Mouse (Mus musculus): ENCODE results near the gene Nle1.

Nle1 gene

GRCm38 (mm10) chr11:82914711-82915352 lies 6.6 kb upstream of the Nle1 start:
- DNase-seq (ENCODE audit: low read depth, low spot score) = peak; percentile 78

DNA sequence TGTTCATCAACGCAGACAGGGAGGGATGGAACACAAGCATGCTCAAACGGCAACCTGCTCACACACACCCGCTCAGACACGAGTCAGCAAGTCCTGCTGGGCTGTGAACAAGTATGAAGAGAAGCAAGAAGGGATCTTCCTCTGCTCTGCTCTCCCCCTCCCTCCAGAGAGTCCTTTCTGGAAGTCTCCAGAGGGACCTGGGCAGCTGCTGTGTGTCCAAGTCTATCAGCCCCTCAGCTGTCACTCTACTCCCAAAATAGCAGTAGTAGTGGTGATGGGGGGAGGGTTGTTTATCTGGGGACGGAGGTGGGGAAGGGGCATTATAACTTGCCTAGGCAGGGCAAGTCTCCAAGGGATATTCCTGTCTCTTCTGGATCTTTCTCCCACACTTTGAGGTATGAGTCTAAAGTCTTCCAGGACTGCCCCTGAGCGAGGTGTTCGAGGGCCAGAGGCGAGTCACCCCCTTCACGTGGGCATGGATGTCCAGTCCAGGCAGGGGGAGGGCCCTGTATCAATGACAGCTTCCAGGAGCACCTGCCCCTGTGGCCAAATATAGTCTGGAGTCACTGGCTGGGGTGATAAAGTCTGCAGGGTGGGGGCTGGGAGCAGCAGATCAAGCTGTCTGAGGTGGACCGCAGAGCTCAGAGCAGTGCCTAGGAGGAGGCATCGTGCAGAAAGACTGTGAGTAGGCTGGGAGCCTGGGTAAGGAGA lies 2.6 kb upstream of the Nle1 start:
- no peak for DNase-seq (ENCODE audit: low read depth, low spot score)

GRCm38 (mm10) chr11:82910250-82910649 lies 2.0 kb upstream of the Nle1 start, which contains the start of gene Unc45b:
Gene Unc45b (plus strand): TSS chr11:82910550.
- no peak for DNase-seq (ENCODE audit: low read depth, low spot score)

DNA sequence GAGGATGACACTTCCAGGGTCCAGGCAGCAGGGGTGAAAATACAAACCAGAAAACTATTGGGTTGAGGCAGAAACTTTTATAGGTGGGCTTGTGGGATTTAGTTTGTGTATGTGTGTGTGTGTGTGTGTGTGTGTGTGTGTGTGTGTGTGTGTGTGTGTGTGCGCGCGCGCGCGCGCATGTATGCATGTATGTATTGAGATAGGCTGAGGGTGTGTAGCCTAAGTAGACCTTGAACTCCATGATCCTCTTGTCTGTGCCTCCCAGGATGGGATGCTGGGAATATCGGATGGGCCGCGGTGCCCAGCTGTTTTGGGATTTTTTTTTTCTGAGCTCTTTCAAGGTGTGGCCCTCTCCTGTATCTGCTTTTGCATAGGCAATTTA lies 388 bp upstream of the Nle1 start:
- DNase-seq (ENCODE audit: low read depth, low spot score) = no peak

GRCm38 (mm10) chr11:82905816-82906215 lies 2.4 kb downstream of the Nle1 start:
- no peak for DNase-seq (ENCODE audit: low read depth, low spot score)

- peak; percentile 28 for DNase-seq (ENCODE audit: low read depth, low spot score)
Observed at GRCm38 (mm10) chr11:82904952-82905351, 3.3 kb downstream of the Nle1 start.

DNA sequence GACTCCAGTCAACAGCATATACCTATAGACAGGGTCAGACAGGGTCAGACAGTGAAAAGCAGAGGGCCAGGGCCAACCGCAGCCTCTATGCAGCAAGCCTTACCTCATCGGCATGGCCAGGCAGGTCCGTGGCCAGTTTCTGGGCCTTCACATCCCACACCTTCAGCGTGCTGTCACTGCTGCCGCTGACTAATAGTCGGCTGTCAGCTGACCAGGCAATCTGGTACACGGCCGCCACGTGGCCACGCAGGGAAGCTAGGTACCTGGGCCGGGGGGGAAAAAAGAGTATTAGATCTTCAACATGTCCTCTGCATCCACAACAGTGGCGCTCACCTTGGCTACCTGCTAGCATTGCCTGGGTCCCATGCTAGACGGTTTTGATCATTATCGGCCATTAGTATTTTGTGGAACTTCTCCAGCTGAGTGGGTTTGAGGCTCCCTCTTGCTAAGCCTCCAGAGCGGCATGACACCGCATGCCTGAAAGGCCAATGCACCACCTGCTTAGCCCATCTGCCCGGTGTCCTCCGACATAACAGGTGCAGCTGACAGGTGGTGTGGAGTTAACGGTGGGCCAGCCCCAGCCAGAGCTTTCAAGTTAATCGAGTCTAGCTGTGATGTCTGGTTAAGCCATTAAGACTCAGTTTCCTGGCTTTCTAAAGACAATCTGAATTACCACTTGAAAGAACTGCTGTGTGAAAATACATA lies 6.5 kb downstream of the Nle1 start:
- DNase-seq (ENCODE audit: low read depth, low spot score) = no peak

DNA sequence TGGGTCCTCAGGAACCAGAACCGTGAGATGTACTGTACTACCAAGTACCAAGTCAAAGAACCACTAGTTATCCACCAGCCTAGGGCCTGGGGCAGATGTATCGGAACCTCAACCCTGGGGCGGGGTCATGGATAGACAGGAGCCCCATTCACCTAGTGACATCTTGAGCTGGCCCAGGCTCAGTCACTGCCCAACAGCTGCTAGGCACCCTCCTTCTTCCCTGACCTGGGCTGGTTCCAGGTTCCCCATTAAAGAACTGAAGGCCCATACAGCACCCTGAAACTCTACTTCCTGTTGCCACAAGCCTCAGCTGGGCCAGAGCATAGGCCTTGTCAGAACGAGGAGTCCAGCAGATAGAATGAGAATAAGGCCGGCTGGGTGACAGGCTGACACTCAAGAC lies 8.5 kb downstream of the Nle1 start:
- no peak for DNase-seq (ENCODE audit: low read depth, low spot score)

DNA sequence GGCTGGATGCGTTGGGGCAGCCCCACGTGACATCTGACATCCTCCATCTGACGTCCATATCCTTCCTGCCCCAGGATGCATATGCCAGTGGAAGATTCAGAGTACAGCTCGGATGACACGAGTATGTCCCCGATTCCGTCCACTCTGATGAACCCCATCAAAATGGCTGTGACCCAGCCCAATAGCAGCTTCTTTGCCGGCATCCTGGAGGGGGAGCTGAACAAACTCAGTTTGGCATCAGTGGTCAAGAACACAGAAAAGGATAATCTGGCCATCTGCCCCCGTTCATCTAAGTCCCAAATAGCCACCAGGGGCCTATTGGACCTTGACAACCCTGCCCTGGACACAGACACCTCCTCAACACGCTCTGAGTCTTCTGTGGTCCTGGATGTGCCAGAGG lies 10.7 kb downstream of the Nle1 start:
- DNase-seq (ENCODE audit: low read depth, low spot score) = no peak

GRCm38 (mm10) chr11:82891936-82892335 lies 16.3 kb downstream of the Nle1 start, which contains the start of gene Fndc8:
Gene Fndc8 (plus strand): TSS chr11:82892124.
- DNase-seq (ENCODE audit: low read depth, low spot score) = no peak

GRCm38 (mm10) chr11:82890342-82890762 lies 17.9 kb downstream of the Nle1 start, which contains the start of gene Rad51d:
Gene Rad51d (minus strand): TSS chr11:82890614.
- DNase-seq (ENCODE audit: low read depth, low spot score) = peak; percentile 93

GRCm38 (mm10) chr11:82889524-82890341 lies 18.5 kb downstream of the Nle1 start:
- DNase-seq (ENCODE audit: low read depth, low spot score) = no peak

DNA sequence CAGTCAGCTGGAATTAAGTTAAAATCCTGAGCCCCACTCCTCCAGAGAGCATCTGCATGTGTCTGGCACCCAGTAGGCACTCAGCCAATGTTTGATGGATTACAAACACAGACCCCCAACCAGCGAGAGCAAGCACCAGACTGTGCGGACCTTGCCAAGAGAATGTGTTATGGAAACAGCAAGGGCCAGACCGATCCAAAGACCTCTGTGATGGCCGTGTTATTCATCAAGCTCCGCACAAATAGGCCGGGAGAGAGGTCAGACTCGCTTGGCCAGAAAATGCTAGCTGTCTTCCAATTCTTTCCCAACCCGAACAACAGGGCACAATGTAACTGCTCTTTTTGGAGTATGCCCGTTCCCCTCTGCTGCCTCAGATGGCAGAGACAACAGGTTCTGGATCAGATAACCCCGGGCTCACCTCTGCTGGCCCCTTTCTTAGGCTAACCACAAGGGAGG lies 19.7 kb downstream of the Nle1 start:
- DNase-seq (ENCODE audit: low read depth, low spot score) = no peak

- DNase-seq (ENCODE audit: low read depth, low spot score) = peak; percentile 32
Observed at GRCm38 (mm10) chr11:82886559-82886958, 21.7 kb downstream of the Nle1 start.

DNA sequence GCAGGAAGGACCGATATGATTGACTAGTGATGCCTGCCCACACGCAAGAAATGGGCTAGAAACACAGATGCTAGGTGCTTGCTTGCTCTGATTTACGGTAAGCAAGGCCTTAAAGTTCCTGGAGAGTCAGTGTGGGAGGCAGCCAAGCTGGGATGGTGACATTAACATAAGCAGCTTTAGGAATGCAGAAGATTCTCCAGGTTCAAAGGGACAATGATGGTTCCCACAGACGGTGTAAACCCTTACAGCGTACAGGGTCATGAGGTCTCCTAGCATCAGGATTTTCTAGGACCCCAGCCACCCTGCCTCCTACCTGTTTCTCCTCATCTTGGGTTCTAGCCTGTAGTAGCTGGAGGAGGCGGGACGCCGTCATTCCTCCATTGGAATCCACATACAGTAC lies 25.0 kb downstream of the Nle1 start:
- no peak for DNase-seq (ENCODE audit: low read depth, low spot score)

DNA sequence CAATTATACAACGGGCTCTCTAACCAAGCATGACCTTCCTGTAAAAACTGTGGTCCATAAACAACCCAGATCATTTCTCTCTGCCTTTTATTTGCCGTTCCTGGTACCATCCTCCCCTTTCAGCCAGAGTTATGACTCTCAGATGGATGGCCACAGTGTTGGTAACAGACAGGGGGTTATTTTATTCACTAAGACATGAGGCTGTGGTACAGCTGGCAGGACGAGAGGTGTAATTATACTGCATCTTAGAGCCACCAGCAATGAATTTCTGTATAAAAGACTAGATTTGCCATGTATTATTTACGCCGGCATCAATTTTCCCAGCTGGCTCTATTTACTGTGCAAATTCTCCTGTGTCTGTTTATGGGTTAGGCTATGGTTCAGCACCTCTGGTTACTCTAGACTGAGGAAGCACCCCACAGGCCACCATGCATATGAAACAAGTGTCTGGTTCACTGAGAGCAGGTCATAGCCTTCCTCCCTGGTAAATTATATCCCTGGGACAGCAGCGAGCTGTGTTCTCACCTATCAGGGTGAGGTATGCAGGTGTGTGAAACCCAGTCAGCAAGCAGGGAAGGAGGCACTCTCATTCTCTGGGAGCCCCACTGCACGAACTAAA lies 30.4 kb downstream of the Nle1 start:
- no peak for DNase-seq (ENCODE audit: low read depth, low spot score)

DNA sequence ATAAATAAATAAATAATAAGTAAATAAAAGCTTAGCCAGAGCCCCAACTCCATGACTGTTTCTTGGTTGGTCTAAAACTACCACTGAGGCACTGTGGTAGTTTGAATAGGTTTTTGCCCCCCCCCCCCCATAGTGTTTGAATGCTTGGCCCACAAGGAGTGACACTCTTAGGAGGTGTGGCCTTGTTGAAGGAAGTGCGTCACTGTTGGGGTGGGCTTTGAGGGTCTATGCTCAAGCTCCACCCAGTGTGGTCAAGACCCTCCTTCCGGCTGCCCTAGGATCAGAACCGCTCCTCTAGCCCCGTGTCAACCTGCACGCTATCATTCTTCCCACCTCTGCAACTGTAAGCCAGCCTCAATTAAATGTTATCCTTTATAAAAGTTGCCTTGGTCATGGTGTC lies 32.6 kb downstream of the Nle1 start:
- DNase-seq (ENCODE audit: low read depth, low spot score) = no peak

DNA sequence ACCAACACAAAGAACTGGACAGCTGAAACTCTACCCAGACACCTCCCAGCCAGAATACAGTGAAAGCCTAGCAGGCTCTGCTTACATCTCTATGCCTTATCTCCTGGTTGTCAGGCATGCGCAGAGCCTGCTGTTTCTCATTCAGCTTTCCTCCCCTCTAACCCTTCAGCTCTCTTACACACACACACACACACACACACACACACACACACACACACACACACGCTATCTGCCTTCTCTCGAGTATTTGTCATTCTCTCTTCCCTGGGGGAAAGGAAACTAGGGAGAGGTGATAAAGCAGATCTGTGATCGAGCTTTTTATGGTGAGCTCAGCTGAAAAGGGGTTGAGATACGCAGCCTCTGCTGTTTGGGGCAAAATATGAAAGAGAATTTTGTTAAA lies 33.3 kb downstream of the Nle1 start:
- DNase-seq (ENCODE audit: low read depth, low spot score) = no peak

GRCm38 (mm10) chr11:82871031-82871446 lies 37.2 kb downstream of the Nle1 start, which contains the start of gene Rffl:
Gene Rffl (minus strand): TSS chr11:82871210.
- peak; percentile 94 for DNase-seq (ENCODE audit: low read depth, low spot score)

DNA sequence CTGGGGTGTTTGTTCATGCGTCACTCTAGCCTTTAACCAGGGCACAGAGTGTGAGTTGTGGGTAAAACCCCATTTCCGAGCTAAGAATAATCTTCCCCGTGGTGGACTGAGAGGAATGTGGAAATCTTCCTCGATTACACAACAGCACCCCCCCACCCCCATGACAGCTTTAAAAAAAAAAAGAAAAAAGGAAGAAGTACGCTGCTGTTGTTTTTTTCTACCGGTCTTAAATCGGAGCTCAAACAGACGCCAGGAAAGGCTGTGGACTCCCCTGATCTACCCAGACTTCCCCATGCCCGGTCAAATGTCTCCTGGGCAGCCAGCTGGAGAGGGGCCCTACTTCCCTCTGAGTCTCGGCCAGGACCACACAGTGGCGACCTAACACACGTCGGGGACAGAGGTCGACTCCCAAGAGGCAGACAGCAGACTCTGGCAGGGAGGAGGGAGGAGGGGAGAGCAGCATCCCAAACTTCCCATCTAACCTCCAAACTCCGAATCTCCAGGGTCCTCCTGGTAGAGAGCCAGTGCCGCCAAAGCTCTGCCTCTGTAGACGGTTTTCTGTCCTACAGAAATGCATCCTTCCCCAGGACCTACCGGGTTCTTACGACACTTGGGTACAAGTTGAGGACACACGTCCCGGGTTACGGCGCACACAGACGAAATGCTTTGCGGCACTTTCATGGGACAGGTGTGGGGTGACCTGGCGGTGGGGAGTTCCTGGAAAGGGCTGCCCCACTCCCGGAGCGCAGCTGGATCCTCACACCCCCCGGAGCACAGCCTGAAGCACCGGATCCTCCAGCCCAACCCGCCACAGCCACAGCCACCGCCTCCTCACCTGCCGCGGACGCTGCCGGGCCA lies 37.8 kb downstream of the Nle1 start:
- peak; percentile 73 for DNase-seq (ENCODE audit: low read depth, low spot score)
